Mouse (Mus musculus): Measurements from ENCODE around the gene Olfr1278. TPM values are rescaled to one million over a fixed set of nuclear protein-coding genes. Genes with fewer than 3 reads are reported as not detected.
"Not testable (repeated sequence)": the region's sequence is repeated elsewhere in the genome, so short reads cannot be mapped to it uniquely, and the experiment has no call there.

The Olfr1278 gene
- total RNA-seq (2021) = not detected
- long read RNA-seq, experiment 1 = 0 reads
- long read RNA-seq, experiment 2 = 0 reads

- intact Hi-C loops (cut with DNase I) = no loop called here
- DNase-seq (ENCODE audit: low spot score in 2 of 2) = no peak
Observed at GRCm38 (mm10) chr2:111289836-111290235, at the start of gene Olfr1278. Gene Olfr1278 (plus strand): TSS chr2:111290136.

- intact Hi-C loops (cut with DNase I) = no loop called here
- DNase-seq (ENCODE audit: low spot score in 2 of 2) = no peak
Observed at GRCm38 (mm10) chr2:111254216-111254615, 35.7 kb upstream of the Olfr1278 start, which contains the start of gene Olfr1276. Gene Olfr1276 (plus strand): TSS chr2:111254516.

- no peak for DNase-seq (ENCODE audit: low spot score in 2 of 2)
- intact Hi-C loops (cut with DNase I) = no loop called here
Observed at GRCm38 (mm10) chr2:111274006-111274405, 15.9 kb upstream of the Olfr1278 start, which contains the start of gene Olfr1277. Gene Olfr1277 (minus strand): TSS chr2:111274106.

- no peak for DNase-seq (ENCODE audit: low spot score in 2 of 2)
- intact Hi-C loops (cut with DNase I) = no loop called here
Observed at GRCm38 (mm10) chr2:111298541-111298940, 8.6 kb downstream of the Olfr1278 start.

- no peak for DNase-seq (ENCODE audit: low spot score in 2 of 2)
Observed at GRCm38 (mm10) chr2:111300374-111300773, 10.4 kb downstream of the Olfr1278 start, which contains the start of gene Olfr1279. Gene Olfr1279 (plus strand): TSS chr2:111300635.

GRCm38 (mm10) chr2:111313717-111314116, 23.8 kb downstream of the Olfr1278 start, which contains the start of gene Olfr1280:
Gene Olfr1280 (plus strand): TSS chr2:111314017.
- DNase-seq (ENCODE audit: low spot score in 2 of 2) = no peak
- intact Hi-C loops (cut with DNase I) = no loop called here

More at GRCm38 (mm10) chr2:111300374-111300773, 10.4 kb downstream of the Olfr1278 start, which contains the start of gene Olfr1279:
- intact Hi-C loops (cut with DNase I) = no loop called here

GRCm38 (mm10) chr2:111326220-111326619, 36.3 kb downstream of the Olfr1278 start, which contains the start of gene Olfr1281:
Gene Olfr1281 (plus strand): TSS chr2:111326520.
- intact Hi-C loops (cut with DNase I) = no loop called here
- no peak for DNase-seq (ENCODE audit: low spot score in 2 of 2)

- DNase-seq (ENCODE audit: low spot score in 2 of 2); intact Hi-C loops (cut with DNase I): not testable (repeated sequence)
Observed at GRCm38 (mm10) chr2:111333721-111334120, 43.8 kb downstream of the Olfr1278 start.

GRCm38 (mm10) chr2:111335976-111336375, 46.0 kb downstream of the Olfr1278 start, which contains the start of gene Olfr1282:
Gene Olfr1282 (minus strand): TSS chr2:111336076.
- intact Hi-C loops (cut with DNase I) = no loop called here
- DNase-seq (ENCODE audit: low spot score in 2 of 2) = no peak

Other genes starting within 250 kb of the Olfr1278 start
- gene Gm13941, start 184.2 kb upstream of the Olfr1278 start, total RNA-seq (2021) = not detected
- not detected for gene Gm15130, start 137.2 kb upstream of the Olfr1278 start, total RNA-seq (2021)
- not detected for gene 4930430A15Rik, start 60.5 kb upstream of the Olfr1278 start, total RNA-seq (2021)
- gene Olfr1275, start 54.9 kb upstream of the Olfr1278 start, total RNA-seq (2021) = not detected
- gene Olfr1276, start 35.6 kb upstream of the Olfr1278 start, total RNA-seq (2021) = not detected
- not detected for gene Olfr1277, start 16.0 kb upstream of the Olfr1278 start, total RNA-seq (2021)
- gene Olfr1279, start 10.5 kb downstream of the Olfr1278 start, total RNA-seq (2021) = not detected
- not detected for gene Olfr1280, start 23.9 kb downstream of the Olfr1278 start, total RNA-seq (2021)
- not detected for gene Olfr1281, start 36.4 kb downstream of the Olfr1278 start, total RNA-seq (2021)
- not detected for gene Olfr1282, start 45.9 kb downstream of the Olfr1278 start, total RNA-seq (2021)
- not detected for gene Olfr1283, start 76.7 kb downstream of the Olfr1278 start, total RNA-seq (2021)
- gene Olfr1284, start 85.4 kb downstream of the Olfr1278 start, total RNA-seq (2021) = not detected
- gene Olfr1286, start 133.0 kb downstream of the Olfr1278 start, total RNA-seq (2021) = not detected
- gene Olfr1287, start 159.0 kb downstream of the Olfr1278 start, total RNA-seq (2021) = not detected
- not detected for gene Olfr1288, start 184.0 kb downstream of the Olfr1278 start, total RNA-seq (2021)
- not detected for gene Olfr1289, start 190.7 kb downstream of the Olfr1278 start, total RNA-seq (2021)
- gene Olfr1290, start 203.7 kb downstream of the Olfr1278 start, total RNA-seq (2021) = not detected
- not detected for gene Olfr1291-ps1, start 207.0 kb downstream of the Olfr1278 start, total RNA-seq (2021)
- gene Olfr1293-ps, start 235.1 kb downstream of the Olfr1278 start, total RNA-seq (2021) = not detected